Mouse (Mus musculus) ovary, postnatal 14 days (tissue): Measurements from ENCODE around the gene Zfp617.
"Not testable (repeated sequence)": the region's sequence is repeated elsewhere in the genome, so short reads cannot be mapped to it uniquely, and the experiment has no call there.

ENCODE experiments used
- DNase-seq: peaks from one replicate; pipeline ENCODE4 v3.0.0; 2022; ENCODE audit warnings: low spot score

Gene Zfp617

DNA sequence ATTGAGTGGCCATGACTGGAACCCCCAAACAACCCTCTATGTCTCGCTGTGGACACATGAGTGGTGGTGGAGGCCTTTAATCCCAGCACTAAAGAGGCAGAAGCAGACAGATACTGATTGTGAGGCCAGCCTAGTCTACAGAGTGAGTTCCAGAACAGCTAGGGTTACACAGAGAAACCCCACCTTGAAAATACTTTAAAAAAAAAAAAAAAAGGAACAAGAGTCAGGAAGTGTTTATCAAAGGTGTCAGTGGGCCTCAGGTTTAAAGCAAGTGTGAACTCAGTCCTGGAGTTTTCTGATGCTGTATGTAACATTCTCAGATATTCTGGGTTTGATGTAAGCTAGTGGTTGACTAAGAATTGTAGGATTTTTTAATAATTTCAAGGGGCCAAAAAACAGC is 44.1 kb downstream of the Zfp617 start:
- DNase-seq: no peak

DNA sequence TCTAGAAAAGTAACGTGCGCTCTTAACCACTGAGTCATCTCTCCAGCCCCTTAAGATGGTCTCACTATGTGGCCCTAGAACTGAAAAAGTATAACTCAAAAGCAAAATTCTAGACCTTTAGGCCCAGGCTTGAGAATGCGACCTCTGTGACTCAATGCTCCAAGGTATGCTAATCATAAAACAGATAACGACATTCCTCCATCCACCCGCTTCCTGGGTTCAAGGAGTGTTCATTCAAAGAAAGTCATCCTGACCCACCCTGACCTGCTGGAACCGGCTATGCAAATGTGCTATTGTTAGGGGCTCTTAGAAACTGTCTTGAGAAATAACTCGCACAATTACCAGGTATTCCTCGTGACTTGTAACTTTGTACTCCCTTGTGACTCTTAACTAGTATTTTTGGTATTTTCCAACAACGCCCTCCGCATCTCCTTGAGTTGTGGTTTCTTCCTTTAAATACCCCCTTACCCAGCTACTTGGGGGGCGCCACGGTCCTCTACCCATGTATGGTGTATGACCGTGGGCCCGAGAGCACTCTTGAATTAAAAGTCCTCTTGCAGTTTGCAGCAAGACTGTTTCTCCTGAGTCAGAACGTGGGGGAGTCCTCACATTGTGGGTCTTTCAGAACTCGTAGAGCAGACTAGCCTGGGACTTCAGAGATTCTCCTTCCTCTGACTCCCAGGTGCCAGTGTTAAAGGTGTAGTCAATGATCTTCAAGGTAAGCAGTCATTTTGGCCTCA is 44.7 kb downstream of the Zfp617 start:
- not testable (repeated sequence) for DNase-seq

DNA sequence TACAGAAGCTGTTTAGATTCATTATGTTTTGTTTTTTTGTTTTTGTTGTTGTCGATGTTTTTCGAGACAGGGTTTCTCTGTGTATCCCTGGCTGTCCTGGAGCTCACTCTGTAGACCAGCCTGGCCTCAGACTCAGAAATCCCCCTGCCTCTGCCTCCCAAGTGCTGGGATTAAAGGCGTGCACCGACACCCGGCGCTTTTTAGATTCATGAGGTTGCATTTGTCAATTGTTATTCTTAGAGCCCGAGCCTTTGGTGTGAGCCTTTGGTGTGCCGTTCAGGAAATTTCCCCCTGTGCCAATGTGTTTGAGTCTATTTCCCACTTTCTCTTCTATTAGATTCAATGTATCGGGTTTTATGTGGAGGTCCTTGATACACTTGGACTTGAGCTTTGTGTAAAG is 46.2 kb downstream of the Zfp617 start:
- DNase-seq: no peak

DNA sequence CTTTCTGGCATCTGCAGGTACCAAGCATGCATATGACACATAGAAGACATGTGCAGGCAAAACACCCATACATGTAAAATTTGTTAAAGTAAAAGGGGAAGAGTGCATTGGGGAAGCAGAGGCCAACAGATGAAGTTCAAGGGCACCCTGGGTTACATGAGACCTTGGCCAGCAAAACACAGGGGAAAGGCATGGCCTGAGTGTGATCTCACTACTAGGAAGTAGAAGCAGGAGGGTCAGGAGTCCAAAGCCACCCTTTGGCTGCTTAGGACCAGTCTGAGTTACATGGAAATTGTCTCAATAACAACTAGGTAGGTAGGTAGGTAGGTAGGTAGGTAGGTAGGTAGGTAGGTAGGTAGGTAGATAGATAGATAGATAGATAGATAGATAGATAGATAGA is 52.0 kb downstream of the Zfp617 start:
- no peak for DNase-seq

DNA sequence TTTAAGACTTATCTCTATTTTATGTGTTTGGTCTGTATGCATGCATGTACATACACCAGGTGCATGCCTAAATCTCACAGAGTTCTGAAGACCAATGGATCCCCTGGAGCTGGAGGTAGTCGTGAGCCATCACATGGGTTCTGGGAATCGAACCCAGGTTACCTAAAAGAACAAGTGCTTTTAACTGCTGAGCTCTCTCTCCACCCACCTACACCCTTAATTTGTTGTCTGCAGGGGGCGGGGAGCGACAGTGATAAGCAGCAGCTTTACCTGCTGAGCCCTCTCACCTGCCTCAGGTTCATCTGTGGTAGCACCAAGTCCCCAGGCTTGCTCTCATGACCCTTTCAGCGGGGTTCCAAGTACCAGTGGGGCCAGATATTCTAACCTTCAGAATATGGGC is 53.4 kb downstream of the Zfp617 start:
- no peak for DNase-seq

DNA sequence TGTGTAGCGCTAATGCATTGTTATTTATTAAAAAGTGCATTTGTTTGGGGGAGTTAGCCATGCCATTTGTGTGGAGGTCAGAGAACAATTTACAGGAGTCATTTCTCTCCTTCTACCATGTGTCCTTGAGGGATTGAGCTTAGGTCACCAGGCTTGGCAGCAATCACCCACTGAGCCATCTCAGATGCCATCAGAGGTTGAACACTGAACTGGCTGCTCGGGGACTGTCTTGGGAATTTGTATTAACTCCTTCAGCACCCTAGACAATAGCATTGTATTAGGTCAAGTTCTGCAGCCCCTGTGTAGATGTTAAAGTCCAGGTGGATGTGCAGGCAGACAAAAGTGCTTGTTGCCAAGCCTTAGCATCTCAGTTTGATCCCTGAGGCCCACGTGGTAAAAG is 55.6 kb downstream of the Zfp617 start:
- DNase-seq: no peak

DNA sequence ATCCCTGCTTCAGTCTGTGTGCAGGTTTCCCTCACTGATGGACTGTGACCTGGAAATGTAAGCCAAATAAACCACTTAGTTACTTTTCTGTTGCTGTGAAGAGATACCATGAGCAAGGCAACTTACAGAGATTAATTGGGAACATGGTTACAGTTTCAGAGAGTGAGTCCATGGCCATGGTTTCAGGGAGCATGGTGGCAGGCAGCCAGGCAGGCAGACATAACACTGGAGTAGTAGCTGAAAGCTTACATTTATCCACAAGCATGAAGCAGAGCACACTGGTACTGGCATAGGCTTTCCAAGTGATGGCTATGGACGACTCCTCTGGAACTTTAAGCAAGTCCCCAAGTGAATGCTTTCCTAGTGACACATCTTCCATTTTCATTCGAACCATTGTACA is 56.7 kb downstream of the Zfp617 start:
- no peak for DNase-seq

DNA sequence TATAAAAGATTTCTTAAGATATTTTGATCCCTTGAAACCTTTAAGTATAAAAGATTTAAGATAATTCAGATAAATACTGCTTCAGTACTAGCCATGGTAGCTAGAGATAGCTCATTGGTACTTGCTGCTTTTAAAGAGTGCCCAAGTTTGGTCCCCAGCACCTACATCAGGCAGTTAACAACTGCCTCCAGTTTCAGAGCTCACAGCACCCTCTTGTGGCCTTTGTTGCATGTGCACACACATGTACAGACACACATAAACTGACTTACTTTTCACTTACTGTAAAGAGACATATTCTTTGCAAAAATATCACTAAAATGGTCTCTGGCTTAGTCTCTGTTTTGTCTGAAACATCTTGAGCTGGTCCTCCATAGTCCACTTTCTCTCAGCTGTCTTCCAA is 58.0 kb downstream of the Zfp617 start:
- no peak for DNase-seq

DNA sequence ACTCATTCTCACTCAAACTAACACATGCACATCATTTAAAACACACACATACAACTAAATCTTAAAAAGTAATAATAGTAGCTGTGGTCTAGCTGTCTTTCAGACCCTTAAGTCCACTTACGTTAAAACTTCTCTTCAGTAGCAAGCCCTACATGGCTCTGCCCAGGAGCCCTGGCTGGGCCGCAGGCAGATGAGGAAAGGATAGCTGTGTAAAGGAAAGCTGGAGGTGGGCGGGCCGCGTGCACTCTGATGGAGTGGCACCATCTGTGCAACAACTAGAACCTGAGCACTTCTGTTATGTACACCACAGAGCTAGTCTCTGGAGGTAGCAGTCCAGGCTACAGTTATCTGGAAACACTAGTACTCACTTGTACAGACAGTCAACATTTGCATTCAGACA is 58.8 kb downstream of the Zfp617 start:
- DNase-seq: no peak

DNA sequence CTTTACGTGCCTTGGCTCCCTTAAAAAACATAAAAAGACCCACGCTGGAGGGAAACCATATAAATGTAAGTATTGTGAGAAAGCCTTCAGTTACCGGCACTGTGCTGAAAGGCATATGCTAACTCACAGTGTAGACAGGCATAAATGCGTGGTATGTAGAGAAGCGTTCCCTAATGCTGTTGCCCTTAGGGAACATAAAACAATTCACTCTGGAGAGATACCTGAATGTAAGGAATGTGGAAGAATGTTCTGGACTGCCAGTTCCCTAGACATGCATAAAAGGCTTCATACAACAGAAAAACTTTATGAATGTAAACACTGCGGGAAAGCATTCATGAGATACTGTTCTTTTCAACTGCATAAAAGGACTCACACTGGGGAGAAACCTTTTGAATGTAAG is 59.7 kb downstream of the Zfp617 start:
- DNase-seq: no peak

DNA sequence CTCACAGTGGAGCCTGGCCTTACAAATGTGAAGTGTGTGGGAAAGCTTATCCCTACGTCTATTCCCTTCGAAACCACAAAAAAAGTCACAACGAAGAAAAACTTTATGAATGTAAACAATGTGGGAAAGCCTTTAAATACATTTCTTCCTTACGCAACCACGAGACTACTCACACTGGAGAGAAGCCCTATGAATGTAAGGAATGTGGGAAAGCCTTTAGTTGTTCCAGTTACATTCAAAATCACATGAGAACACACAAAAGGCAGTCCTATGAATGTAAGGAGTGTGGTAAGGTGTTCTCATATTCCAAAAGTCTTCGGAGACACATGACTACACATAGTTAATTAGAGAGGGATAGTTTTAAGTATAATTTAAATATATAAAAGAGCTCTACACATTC is 60.2 kb downstream of the Zfp617 start:
- DNase-seq: no peak

DNA sequence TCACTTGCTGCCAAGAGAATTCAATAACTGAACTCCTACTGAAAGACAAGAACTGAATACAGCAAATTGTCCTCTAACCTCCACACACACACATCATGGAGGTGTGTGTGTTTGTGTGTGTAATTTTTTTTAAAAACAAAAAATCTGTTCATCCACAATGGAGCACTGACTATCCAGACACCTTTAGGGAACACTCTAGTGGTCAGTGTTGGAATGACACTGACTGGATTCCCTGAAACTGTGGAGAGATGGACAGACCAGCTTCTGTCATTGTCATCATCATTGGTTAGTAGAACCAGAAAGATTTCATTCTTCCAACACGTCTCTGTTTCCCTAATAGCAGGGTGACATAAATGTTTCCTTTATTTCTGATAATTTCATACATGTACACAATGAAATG is 63.5 kb downstream of the Zfp617 start:
- DNase-seq: no peak

DNA sequence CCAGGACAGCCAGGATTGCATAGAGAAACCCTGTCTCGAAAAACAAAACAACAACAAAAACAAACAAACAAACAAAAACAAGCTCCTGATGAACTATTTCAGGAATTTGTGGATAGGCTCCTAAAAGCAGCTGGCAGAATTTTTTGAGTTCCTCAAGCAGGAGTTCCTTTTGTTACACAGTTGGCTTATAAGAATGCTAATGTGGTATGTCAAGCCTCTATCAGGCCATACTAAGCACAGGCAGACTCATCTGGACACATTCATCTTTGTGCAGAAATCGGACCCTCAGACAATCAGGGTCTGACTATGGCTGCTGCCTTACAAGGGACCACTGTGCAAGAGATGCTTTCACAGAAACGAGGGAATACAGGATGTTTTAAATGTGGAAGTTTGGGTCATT is 65.8 kb downstream of the Zfp617 start:
- DNase-seq: no peak

DNA sequence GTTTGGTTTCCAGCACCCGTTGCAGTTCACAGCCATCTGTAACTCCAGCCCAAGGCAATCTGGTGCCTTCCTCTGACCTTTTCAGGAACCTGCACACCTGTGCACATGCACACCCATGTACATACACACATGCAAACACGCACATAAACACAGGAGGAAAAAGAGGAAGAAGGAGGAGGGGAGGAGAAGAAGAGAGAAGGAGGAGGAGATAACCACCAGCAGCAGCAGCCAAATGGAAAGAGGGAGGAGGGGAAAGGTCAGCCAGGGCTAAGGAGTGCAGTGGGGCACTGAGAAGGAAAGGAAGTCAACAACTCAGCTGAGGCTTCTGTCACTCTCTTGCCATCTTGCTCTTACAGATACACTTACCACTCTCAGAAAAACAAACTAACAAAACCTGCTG is 72.6 kb downstream of the Zfp617 start:
- no peak for DNase-seq

DNA sequence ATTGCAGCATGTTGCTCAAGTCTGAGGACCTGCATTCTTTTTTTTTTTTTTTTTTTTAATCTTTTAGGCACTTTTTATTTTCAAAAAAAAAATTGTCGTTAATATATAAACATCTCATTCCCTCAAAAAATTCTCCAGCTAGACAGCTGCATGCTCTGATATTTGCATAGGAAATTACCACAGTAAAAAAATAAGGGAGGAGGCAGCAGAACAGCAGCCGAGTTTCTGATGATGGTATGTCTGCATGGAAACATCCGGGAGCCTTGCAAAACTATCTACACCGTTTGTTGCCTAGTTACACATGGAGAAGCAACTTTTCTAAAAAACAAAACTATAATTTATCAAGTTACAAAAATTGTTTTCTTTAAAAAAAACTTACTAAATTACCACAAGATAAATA is 73.0 kb downstream of the Zfp617 start:
- DNase-seq: no peak
